Mouse (Mus musculus) liver, adult 2 months (tissue): Measurements from ENCODE around the gene Lpgat1.

Experiments
- CTCF ChIP-seq: fragments of 200-500 bp; IDR thresholded peaks from 2 replicates; pipeline ENCODE4 v1.5.1; 2011; ENCODE audit warnings: low read depth, low read length, control low read depth
- POLR2A ChIP-seq: fragments of 200-500 bp; IDR thresholded peaks from 2 replicates; pipeline ENCODE4 v1.6.1; 2011; ENCODE audit warnings: low read length, control low read depth; ENCODE audit not compliant: insufficient read depth; ENCODE audit errors: extremely low read depth

GRCm38 (mm10) chr1:191818145-191818631, 100.6 kb downstream of the Lpgat1 start:
- TF ChIP-seq CTCF (no peak), POLR2A (no peak)
